Mouse (Mus musculus): ENCODE results near the gene Uspl1.

- TF ChIP-seq CTCF (IDR thresholded peaks at IDR 0.05; ENCODE audit: low read depth), result no peak
- TF ChIP-seq EP300 (IDR thresholded peaks at IDR 0.05; ENCODE audit: low read depth), result no peak
Measured at GRCm38 (mm10) chr5:149259093-149259492, 74.9 kb downstream of the Uspl1 start.

Data from liver, embryonic 14.5 days (tissue).